Mouse (Mus musculus): ENCODE measurements around the gene Ptprj.

Ptprj gene

DNA sequence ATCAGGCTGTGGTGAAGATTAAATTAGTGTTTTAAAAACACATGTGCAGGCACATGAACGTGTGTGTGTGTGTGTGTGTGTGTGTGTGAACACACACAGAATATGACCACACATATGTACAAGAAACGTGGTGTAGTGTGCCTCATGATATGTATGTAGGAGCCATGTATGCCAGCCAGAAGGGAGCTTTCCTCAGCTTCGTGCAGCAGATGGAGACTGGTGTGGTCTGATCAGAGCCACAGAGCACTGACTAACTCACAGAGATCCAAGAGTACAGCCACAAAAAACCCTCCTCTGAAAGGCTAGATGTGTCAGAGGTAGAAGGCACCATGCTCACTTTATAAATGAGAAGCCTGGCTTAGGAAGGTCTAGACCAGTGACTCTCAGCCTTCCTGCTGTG is 22.5 kb downstream of the Ptprj start:
- no peak for DNase-seq

DNA sequence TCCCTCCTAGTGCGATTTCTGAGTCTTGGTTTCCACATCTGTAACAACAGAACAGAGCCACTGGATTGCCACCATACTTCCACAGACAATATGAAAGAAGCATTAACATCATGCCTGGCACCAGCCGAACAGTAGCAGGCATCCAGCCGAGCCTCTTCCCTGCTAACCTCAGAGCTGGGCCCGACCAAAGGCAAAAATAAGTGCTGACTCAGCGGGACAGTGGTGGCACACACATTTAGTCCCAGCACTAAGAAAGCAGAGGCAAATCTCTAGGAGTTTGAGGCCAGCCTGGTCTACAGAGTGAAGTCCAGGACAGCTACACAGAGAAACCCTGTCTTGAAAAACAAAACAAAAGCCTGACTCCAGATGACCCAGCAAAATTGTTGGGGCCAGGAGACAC is 24.7 kb downstream of the Ptprj start:
- no peak for DNase-seq

DNA sequence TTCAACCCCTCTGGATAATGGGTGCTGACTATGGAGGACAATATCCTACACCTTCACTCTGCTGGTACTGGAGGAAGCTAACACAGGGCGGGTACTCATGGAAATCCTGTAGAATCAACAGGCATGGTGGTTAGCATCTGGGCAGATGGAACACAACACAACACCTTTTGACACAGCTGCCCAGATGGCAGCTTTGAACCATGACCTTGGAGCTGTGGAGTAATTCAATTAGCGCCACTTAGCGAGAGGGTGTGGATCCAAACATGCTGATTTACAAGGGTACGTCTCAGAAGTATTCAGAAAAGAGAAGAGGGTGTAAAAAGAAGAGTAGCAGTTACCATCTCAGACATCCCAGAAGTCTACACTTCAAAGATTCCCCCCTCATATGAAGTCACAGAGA is 25.6 kb downstream of the Ptprj start:
- DNase-seq = no peak

DNA sequence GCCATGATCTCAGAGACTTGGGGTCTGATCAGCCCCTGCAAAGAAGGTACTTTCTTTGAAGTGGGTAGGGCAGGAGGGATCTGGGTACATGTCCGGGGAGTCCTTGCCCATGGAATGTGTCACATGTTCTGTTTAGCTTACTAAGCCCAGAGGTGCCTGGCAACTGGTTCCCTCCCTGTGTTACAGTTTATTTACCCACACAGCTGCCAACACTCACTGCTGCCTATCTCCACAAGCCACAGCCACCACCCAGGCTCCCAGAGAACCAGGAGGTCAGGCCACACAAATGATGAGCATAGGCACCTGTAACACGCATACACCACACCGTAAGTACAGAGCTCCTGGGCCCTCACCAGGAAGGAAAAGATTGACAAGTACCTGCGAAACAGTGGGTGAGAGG is 26.6 kb downstream of the Ptprj start:
- peak in 1 of 2 experiments; percentile 37 for DNase-seq

DNA sequence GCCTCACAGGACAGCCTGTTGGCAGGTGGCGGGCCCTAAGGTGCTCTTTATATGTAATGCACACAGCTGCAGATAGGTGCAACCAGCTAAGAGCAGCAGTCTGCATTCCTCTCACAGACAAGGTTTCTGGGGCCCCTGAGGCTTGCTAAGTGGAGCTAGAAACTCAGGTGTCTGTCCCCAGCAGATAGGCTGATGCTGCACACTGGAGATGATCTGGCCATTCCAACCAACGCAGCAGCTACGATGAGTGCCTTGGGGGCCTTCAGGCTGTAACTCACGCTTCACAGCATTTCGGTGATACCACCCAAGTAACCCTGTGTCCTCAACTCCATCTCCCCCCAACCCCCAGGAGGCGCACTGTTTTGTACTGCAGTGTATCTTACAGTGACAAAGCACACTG is 29.8 kb downstream of the Ptprj start:
- no peak for DNase-seq

DNA sequence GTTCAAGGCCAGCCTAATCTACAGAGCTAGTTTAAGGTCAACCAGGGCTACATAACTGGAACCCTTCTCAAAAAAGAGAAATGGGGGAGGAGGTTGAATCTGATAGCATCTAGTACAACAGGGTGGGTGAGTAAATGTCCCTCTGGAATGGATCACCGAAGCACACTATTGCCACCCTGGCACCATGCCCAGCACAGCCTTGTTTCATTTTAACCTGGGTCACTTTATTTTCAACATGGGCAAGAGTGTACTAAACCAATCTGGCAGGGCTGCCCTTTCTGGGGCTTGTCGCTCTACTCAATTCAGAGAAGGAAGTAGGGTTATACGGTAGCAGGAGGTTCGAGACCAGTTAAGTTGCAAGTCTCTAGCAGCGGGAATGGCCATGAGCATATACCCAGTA is 31.9 kb downstream of the Ptprj start:
- DNase-seq = peak; percentile 66 to 73

DNA sequence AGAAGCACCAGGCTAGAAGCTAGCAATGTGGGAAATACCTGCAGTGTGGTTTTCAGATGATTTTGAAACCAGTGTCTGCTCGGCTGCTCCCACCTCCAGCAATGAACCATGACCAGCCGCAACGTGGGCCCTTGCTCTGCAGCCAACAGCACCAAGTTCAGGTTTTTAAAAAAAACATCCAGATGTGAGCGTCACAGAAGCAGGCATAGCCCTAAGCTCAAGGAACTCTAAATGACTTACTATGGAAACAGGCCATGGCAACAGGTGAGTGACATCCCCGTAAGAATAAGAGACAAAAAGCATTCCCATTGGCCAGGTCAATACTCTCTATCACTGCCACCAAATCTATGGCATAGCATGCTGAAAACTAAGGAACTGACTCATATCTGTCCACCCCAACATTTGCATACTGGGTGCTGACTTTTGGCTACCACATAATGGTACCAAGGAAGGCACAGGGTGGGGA is 33.3 kb downstream of the Ptprj start:
- DNase-seq = no peak

DNA sequence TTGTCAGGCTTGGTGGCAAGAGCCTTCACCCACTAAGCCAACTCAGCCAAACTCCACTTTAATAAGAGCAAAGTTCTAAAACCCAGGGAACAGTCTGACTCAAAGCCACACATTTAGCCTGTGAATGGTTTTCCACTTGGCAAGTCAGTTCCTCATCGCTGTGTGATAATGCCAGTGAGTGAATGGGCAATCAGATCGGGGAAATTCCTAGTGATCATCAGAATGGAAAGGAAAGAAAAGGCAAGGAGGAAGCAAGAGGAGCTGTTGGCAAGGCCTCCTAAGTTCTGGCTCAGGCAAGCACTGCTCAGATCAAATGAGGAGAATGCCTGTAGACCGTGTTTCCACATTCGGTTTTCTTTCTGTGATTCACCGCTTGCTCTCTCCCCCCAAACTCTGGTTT is 35.2 kb downstream of the Ptprj start:
- peak in 1 of 2 experiments; percentile 27 for DNase-seq

DNA sequence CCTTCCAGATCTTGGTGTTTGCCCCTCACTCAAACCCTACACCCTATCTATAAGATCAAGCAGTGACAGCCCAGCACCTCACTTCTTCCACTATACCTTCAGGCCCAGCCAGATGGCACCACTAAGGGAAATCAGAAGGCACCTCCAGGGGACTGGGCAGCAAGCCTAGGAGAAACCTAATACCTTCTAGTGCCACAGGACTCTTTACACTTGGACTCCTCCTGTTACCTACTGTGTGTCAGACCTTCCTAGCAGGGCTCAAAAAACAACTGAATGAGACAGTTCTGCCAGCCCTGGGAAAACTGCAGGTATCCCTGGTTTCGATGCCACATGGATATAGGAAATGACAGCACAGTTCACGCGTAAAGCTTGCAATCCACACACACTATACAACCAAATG is 36.5 kb downstream of the Ptprj start:
- DNase-seq = no peak

DNA sequence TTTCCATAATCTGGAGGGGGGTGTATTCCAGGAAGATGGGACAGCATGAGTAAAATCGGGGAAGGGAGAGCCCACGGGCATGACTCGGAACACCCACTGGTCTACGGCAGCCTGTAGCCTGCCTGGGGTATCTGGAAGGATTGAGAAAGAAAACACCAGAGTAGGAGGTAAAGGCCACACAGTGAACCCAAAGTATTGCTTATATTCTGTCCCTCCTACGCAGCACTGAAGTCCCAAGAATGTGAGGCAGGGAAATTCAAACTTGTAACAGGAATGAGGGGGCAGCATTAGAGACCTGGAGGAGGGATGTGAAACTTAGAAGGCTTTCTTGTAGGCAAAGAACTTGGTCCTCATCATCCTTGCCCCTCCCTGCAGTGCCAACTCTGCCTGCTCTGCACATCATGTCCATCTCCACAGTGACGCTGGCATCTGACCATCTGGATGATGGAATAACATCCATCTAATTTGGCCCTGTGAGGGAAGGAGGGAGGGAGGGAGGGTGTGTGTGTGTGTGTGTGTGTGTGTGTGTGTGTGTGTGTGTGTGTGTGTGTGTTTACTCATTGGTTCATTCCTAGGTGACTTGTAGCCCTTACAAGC is 37.2 kb downstream of the Ptprj start:
- peak in 1 of 2 experiments; percentile 57 for DNase-seq

DNA sequence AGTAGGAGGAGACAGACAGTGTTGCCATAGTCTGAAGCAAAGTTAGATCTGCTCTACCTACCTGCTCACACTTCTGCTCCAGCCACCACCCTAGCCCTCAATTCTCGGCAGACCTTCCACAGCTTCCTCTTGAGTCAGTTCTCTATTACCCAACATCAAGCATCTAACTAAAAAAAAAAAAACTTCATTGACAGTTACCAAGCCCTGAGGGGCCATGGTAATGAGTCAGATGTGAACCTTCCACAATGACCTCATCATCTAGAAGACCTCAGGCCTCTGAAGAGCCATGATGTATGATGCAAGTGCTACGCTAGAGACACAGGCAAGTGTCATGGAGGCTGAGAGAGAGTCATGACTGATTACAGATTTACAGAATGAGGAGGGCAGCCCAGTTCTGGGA is 37.8 kb downstream of the Ptprj start:
- DNase-seq = no peak

DNA sequence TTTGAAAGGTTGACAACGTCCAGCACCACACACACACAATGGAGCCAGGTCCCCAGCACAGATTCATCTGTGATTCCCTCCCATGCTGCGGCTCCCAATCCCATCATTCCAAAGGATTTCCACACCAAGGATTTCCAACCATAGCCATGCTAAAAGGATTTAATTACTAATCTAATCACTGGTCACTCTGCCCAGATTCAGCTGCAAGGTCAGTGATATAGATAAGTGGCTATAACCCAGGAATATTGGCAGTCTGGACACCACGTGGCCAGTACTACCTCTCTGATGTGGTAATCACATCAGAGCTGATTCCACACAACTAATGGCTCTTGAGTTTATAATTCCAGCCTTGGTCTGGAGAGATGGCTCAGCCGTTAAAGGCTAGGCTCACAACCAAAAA is 41.2 kb downstream of the Ptprj start:
- DNase-seq = no peak

DNA sequence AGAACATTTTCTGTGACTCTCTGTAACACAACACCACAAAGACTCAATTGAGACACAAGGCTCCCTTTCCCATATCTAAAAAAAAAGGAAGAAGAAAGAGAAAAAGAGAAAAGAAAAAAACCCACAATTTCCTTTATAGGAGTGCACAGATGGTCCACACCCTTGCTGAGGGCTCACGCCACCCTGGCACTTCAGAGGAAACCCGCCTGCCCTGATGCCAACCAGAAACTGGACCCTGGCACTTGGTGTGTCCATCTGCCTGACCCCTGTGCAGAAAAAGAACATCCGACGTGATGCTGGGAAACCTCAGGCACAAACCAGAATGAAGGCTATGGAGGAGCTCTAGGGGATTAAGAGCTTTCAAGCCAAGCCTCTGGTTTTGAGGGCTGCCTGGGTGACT is 43.2 kb downstream of the Ptprj start:
- DNase-seq = no peak

DNA sequence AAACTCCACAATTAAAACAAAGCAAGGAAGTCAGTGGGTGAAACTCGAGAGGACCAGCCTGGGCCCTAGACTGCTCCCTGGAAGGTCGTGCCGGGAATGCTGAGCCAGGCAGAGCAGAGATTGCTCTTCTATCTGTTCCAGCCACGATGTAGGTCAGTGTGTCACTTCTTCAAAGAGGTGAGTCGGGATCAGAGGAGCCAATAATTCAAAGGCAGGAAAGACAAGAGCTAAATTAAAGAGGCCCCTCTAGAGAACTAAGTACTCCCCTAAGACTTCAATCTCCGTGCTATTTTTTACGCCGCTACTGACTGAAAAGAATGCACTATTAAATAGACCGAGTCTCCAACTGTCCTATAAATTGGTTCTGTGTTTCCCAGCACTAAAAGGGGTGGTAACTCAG is 43.9 kb downstream of the Ptprj start:
- no peak for DNase-seq

DNA sequence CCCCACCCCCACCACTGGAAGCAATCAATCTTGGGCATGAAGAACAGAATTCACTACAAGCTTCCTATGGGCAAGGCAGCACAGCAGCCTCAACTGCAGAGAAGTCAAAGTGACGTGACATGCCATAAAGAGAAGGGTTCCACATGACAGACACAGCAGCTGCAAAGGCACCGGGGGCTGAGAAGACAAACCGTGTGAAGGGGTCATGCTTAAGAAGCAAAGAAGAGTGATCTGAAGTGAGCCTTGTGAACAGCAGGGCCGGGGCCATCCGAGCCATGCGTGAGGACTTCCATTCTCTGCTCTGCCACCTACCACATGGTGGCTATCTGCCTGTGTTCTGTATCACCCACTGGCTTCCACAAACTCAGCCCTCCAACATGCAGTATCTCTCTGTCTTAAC is 45.7 kb downstream of the Ptprj start:
- DNase-seq = no peak

DNA sequence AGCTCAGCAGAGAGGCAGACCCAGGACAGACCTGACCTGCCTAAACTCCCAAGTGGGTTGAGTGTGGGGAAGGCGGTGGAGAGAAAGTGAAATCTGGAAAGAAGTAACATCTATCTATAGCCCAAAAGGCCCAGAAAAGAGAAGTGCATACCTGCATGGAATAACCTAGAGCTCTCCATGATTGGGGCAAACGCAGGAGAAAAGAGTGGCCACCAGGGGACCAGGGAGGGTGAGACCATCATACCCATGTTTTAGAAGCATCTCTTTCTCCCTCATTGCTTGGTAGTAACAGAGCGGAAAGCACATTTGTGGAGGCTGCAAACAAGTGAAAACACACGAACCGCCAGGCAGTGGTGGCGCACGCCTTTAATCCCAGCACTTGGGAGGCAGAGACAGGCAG is 46.5 kb downstream of the Ptprj start:
- DNase-seq = no peak

DNA sequence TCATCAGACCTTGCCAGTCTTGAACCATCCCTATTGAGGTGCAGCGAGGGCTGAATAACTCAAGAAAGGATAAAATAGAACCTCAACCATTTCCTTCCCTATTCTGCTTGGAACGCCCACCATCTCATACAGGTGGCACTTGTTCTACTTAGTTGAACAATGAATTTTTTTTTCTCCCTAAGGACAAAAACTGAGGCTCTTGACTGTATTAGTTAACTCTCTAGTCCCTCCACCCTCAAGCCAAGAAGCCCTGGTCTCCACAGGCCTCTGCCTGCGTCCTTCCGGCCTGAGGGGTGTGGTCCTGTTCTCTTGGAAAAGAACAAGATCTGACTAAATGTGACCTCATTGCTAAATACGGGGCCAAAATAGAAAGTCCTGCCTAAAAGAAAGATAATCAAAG is 48.4 kb downstream of the Ptprj start:
- no peak for DNase-seq

DNA sequence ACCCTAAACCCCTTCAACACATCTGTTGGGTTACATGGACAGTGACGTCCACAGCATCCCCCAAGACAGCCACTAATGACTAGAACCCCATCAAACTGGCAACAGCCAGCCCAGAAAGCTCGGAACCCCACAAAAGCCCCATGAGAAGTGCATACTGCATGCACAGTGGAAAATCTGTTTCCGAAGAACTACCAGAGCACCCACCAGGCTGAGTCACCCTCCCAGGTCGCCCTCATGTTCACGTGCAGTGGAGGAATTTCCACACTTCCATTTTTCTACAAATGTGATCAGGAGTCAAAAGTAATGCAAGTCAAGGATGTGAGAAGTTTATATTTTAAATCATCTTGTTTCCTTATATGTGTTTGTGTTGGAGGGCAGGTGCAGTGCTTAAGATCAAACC is 52.3 kb downstream of the Ptprj start:
- no peak for DNase-seq

DNA sequence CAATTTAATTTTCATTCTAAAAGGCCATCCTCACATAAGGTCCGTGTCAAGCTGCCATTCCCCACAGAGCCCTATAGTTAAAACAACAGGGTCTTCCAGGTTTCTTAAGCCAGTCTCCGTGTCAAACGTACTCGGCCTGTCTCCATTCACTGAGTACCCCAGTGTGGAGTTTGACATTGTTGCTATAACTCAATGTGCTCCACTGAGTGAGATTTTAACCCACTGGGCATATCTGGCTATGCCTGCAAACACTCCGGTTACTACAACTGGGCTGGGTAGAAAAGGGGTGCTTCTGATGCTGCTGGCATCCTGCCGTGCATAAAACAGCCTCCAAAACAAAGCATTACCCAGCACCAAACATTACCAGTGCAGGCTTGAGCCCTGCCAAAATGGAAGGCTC is 53.5 kb downstream of the Ptprj start:
- DNase-seq = no peak

DNA sequence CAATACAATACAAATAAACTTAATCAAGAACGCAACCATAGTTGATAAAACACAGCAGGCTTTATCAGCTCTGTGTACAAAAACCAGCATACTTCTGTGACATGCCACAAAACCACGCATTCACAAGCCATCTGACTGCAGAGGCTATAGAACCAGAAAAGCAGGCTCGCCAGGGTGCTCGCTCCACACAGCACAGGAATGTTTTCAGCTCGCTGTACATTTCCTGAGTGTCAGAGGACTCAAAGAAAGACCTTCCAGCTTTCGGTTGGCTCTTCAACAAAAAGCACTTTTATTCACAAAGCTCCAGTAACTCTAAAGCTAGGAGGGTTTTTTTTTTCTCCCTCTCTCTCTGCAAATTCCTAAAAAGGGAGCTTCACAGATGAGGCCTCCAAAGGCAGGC is 53.9 kb downstream of the Ptprj start:
- DNase-seq = peak in 1 of 2 experiments; percentile 55

DNA sequence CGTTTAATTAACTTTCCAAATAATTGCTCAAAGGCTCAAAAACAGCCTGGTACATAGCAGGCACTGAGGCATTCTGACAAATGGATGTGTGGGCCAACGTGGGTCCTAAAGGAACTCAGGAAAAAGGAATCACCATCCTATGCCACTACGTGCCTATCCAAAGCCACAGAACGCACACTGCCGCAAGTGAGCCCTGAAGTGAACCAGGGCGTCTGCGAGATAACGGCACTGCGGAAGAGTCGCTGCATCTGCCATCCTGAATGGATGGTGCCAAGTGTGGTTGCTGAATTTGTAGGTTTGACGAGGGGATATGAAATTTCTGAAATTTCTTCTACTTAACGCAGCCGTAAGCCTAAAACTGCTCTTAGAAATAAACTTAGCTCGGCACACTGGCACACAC is 54.6 kb downstream of the Ptprj start:
- DNase-seq = no peak

DNA sequence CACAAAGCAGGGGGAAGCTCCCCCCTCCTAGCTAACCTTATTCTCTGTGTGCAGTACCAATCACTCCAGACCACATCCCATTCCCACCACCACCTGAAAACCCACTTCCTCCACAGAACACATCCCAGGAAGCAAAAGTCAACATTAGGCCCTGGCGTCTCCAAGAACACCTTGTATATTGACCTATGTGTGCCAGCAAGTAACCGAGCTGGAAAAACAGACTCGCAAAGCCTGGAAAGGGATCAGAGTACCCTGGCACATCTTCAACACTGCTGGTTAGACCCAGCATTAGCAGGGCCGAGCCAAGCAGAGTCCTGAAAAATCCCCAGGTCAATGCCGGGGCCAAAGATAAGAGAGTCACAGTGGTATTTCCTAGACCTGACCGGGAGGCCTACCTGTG is 58.0 kb downstream of the Ptprj start:
- DNase-seq = no peak

DNA sequence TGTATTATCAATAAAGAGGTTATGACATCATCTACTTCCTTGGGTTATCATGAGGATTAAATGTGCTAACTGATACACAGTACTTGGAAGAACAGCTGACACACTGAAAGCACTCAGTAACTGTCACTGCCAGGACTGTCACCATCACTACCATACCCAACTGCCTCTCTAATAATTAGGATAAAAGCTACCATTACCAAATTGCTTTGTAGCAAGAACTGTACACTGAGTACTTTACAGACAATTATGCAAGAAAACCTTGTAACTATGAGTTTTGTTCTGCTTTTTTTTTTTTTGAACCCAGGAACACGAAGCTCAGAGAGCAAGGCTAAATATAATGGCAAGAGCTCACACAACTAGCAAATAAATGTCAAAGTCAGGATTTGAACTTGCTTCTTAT is 58.5 kb downstream of the Ptprj start:
- no peak for DNase-seq

DNA sequence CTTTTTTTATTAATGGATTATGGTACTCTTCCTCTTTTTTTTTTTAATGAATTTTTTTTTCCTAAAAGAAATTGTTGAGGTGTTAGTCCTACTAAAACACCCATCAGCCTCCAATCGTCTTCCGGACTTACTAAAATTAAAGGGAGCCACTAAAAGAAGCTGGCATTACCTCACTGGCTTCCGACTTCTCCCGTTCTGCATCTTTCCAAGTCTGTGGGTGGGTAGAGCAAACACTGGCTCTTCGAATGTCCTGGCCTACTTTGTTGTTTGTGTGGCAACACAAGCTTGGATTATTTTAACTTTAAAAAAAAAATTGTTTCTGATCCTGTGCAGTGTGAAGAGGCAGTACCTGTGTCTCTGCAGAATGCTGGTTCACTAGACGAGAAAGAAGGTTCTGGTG is 62.2 kb downstream of the Ptprj start:
- no peak for DNase-seq

DNA sequence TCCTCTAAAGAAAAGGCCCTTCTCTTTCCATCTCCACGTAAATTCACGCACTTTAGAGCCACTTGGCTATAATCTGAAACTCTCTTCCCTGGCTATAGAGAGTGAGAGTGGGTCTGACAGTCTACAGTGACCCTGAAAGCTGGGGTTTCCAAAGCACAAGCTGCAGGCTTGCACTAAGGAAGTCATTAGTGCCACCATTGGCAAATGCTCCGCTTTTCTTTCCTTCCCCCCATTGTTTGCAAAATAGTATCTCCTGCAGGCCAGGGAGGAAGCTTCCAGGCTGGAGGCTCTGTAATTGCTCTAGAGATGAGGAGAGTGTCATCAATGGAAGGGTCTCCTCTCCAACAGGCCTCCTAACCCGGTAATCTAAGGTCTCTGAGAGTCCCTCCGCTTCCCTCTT is 65.5 kb downstream of the Ptprj start:
- no peak for DNase-seq

DNA sequence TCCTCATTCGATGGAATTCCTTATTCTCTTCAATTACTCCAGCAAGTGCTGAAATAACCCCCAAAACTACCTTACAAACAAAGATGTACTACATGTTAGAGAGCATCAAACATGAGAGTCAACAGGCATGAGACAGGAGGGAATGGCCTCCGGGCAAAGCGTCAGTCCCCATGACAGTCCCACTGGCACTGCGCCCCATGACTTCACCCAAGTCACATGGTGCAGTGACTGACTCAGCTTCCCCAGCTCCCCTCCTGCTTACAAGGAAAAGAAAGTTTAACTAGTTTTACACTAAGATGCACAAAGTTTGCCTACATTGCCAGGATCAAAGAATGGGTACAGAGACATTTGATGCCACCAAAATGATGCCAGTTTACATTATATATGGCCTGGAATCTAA is 71.2 kb downstream of the Ptprj start:
- no peak for DNase-seq
